Mouse (Mus musculus) E14TG2a.4 (cell line): Measurements from ENCODE around the gene Adk.

Experiments
- CTCF ChIP-seq: conservative IDR thresholded peaks from 2 replicates; pipeline ENCODE4 v1.5.1; 2014; ENCODE audit warnings: low read length
- NANOG ChIP-seq: IDR thresholded peaks from 2 replicates; pipeline ENCODE4 v1.6.1; 2014; ENCODE audit warnings: borderline replicate concordance, low read length, mixed read lengths
- POU5F1 ChIP-seq: IDR thresholded peaks from 2 replicates; pipeline ENCODE4 v1.6.1; 2014; ENCODE audit warnings: low read length, borderline replicate concordance

DNA sequence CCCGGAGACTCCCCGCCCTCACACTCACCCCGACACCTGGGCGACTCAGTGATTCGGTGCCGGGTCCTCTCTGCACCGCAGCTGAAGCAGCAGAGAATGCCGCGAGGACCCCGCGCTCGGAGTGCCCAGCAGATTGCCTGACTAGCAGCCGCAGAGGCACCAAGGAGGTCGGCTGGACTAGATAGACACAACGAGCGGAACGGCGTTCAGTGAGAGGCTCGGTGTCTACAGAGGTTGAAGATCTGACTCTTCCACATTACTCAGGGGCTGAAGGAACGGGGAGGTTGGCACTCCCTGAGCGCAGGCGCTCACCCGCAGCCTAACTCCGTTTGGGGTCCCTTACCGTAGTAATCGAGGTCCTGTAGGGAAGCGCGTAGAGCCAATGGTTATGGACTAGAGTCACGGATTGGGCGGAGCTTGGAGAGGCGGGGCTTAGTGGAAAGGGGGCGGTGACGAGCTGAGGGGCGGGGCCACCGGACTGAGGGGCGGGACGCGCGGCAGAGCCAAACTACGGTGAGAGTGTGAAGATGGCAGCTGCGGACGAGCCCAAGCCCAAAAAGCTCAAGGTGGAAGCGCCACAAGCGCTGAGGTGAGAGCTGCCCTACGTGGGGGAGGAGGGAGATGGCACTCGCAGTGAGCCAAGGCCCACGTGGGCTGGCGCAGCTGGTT lies at the start of gene Adk, which contains the start of gene Ap3m1:
- TF ChIP-seq CTCF (no peak), NANOG (no peak), POU5F1 (no peak)
